Mouse (Mus musculus) G1E (cell line): ENCODE data around the gene Prrc2b.

Experiments
- CTCF ChIP-seq: IDR thresholded peaks from 2 replicates; pipeline ENCODE4 v1.5.1; 2012; ENCODE audit warnings: low read depth, low read length, inconsistent platforms, mixed read lengths
- GATA1 ChIP-seq: IDR thresholded peaks from 2 replicates; pipeline ENCODE4 v1.6.1; 2012; ENCODE audit warnings: borderline replicate concordance, low read length, inconsistent platforms, mixed read lengths
- POLR2AphosphoS5 ChIP-seq: IDR thresholded peaks from 2 replicates; pipeline ENCODE4 v1.6.1; 2012; ENCODE audit warnings: low read depth, low read length, inconsistent platforms; ENCODE audit not compliant: insufficient replicate concordance

DNA sequence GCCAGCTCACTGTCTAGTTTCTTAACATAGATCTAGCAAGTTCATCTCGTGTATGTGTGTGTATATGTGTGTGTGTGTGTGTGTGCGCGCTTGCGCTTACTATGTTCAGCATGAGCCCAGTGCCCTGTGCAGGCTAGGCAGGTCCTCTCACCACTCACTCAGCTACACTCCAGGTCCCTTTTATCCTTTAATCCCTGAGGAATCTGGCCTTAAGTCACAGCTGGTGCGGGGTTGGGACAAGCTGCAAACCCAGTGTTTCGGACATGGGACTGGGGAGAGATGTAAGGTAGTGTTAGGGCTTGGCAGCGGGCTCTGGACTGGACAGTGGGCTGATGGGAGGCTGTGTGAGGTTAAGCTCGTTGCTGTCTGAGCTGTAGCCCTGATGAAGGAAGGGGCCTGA is 19.1 kb downstream of the Prrc2b start:
- TF ChIP-seq CTCF (no peak), GATA1 (no peak), POLR2AphosphoS5 (no peak)
